Mouse (Mus musculus): ENCODE results near the gene Agl.

- TF ChIP-seq CTCF (IDR thresholded peaks at IDR 0.05; ENCODE audit: low read depth) (no peak), EP300 (IDR thresholded peaks at IDR 0.05; ENCODE audit: low read depth) (no peak)
Measured at GRCm38 (mm10) chr3:116776961-116777360, 31.0 kb downstream of the Agl start.

Measured in liver, embryonic 14.5 days (tissue).